Mouse (Mus musculus) natural killer cell, adult 2 months (primary cell): Measurements from ENCODE around the gene Rad18.
A peak's percentile ranks its signal among the peaks of the same experiment; 100 is the strongest.

Source experiments
- DNase-seq, 2 experiments: peaks; one replicate each; pipeline ENCODE4 v3.0.0; 2022; ENCODE audit warnings: low spot score in 2 of 2

Gene Rad18

GRCm38 (mm10) chr6:112684065-112684464 is 12.4 kb downstream of the Rad18 start:
- DNase-seq: no peak

DNA sequence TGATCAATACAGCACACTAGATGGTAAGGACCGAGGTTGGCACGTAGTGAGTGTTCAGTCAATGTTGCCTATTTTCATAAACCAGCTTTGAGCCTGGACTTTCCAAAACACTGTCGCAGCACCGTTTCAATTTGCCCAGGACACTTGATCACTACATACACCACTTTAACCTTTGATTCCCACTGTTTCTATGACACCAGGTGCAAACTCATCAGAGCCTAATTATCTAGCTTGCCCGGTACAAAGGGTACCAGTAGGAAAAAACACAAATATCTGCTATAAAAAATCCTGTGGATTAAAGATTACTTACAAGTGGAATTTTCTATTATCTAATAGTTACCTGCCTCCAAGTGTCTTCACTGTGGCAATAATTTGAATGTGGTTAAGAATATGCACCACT is 64.4 kb downstream of the Rad18 start:
- no peak for DNase-seq

DNA sequence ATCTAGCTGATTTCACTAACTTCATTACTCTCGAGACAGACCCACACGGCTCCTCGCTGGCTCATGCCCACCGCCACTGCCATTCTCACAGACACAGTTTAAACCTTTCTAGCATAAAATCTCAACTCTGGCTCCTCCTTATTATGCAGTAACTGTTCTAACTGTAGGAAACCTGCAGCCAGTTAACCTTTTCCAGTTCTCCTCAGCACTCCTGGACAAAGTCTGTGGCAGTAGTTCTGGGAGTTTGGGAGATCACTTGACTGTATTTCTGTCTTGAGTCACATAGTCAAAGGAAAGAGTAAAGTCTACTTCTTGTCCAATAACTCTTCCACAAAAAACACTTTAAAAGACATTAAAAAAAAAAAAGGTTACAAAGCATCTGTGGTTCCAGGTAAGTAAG is 66.2 kb downstream of the Rad18 start:
- DNase-seq: no peak

- no peak for DNase-seq
Measured at GRCm38 (mm10) chr6:112628301-112628700, 68.2 kb downstream of the Rad18 start.

DNA sequence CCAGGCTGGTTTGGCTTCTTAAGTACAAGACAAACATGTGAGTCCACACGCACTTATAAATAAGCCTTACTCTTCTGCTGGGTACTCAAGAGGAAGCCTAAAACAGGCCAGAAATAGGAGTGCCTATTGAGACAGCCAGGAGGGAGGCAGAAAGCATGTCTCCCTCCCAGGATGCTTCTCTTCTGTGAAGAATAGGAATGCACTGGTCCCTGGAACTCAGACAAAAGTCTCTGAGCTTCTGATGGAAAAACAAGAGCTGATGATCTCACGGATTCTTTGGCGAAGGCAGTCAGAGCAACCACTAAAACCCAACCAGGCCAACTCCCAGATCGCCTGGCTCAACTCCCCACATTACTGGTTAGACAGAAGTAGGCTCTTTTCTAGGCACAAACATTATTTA is 74.2 kb downstream of the Rad18 start:
- no peak for DNase-seq

DNA sequence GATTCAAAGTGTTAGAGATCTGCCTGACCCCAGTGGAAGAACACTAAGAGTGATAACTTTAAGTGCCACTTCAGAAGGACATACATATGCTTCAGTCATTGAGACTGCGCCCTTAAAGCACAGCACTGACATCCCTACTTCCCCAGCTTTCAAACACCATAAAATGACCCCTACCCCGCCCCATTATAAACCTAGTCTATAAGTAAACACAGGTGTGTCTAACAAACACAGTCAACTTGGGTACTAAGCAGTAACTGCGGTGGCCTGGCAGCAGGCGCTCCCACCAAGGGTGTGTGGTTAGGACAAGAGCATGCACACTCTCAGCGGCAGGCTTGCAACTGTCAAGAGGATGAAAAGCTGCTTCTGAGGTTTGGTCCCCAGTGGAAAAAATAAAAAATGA is 76.5 kb downstream of the Rad18 start:
- no peak for DNase-seq

DNA sequence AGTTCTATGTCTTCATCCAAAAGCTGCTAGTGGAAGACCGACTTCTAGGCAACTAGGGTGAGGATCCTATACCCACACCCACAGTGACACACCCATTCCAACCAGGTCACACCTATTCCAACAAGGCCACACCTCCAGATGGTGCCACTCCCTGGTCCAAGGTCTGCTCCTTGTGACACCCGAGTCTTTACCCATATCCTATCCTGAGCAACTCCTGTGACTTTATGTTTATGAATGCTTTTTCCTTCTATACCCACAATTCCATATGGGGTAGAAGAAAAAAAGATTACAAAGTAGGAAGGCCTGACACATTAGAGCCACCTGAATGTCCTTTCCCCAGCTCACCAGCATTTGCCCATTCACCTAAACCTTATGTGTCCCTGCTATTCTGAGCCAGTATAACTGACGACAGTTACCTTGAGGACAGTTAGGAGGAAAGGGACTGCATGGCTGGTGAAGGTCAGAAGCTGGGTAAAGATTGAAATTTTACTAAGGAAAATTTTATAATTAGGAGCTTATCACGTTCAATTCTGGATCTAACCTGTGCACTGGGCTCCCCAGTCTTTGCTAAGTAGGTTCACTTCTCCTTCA is 78.7 kb downstream of the Rad18 start:
- DNase-seq: no peak

GRCm38 (mm10) chr6:112609027-112609426 is 87.5 kb downstream of the Rad18 start:
- no peak for DNase-seq

GRCm38 (mm10) chr6:112603866-112604265 is 92.6 kb downstream of the Rad18 start:
- DNase-seq: no peak

GRCm38 (mm10) chr6:112594971-112595370 is 101.5 kb downstream of the Rad18 start:
- no peak for DNase-seq

- DNase-seq: no peak
Measured at GRCm38 (mm10) chr6:112587912-112588311, 108.6 kb downstream of the Rad18 start.

DNA sequence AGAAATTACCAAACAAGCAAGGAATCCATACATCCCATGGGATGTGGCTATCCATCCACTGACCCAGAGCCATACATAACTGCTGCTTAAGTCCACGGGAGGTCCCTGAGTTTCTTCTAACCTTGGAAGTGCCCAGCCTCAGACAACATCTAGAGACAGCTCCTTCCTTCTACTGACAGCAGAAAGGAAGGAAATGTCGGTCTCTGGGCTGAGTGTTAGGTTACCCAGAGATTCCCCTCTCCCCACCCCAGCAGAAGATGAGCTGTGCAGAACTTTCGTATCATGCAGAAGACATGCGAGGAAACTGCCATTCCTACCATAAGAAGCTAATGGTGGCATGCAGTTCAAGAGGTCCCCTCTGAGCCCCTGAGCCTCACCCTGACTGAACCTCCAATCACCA is 109.5 kb downstream of the Rad18 start:
- DNase-seq: no peak

DNA sequence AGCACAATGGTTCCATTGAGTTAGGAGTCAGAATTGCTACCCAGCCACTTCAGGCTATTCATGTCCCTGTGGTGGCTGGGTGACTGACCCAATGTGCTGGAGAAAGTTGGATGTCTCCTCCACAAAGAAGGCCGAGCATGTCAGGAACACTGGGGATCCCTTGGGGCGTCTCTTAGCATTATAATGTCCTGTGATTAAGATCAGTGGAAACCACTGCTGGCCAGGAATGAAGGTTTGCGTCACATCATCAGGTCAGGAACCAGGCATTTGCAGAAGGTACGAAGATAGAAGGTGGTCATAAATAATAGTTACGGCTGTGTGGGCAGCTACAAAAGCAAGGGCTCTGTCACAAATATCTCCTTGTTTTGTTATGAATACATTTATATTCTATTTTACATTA is 111.5 kb downstream of the Rad18 start:
- DNase-seq: no peak

GRCm38 (mm10) chr6:112582022-112582421 is 114.5 kb downstream of the Rad18 start:
- DNase-seq: no peak

DNA sequence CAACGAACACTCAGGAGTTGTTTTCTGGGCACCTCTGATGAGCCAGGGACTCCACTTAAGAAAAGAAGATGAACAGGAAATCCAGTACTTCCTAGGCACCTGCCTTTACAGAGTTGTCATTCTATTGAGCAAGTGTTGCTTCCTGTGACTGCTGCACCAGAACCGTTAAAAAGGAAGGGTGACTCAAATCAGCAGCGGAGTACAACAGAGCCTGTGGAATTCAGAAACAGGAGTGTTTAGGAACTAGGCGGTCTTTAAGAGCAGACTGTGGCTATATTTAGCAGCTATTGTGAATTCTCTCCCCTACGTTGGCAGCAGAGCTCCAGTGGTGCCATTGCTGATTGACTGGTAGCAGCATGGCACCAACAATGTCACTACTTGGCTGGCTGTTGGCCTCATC is 119.3 kb downstream of the Rad18 start:
- DNase-seq: peak in 1 of 2 experiments; percentile 3

- no peak for DNase-seq
Measured at GRCm38 (mm10) chr6:112574558-112574957, 121.9 kb downstream of the Rad18 start.

- no peak for DNase-seq
Measured at GRCm38 (mm10) chr6:112570413-112570812, 126.1 kb downstream of the Rad18 start.
